Mouse (Mus musculus) intestine, embryonic 14.5 days (tissue): ENCODE results near the gene Olfr350. TPM values are rescaled to one million over a fixed set of nuclear protein-coding genes. Genes with fewer than 3 reads are reported as not detected.

Experiments
- ATAC-seq: fragments of 200-750 bp; cut with Nextera tagmentation; replicated peaks from 2 replicates; pipeline ENCODE4 v1.8.0; 2017; ENCODE audit warnings: low read depth, moderate number of reproducible peaks, moderate TSS enrichment, moderate library complexity; ENCODE audit not compliant: low FRiP score, low TSS enrichment
- DNase-seq: peaks from one replicate; pipeline ENCODE4 v3.0.0-alpha.2; 2018; ENCODE audit warnings: low spot score
- H3K27ac ChIP-seq: fragments of 300-500 bp; sonication (generic); 2 replicates; pipeline ENCODE4 v1.5.1; 2014; ENCODE audit warnings: low read depth, mild to moderate bottlenecking, control low read depth
- H3K27me3 ChIP-seq: fragments of 300-500 bp; sonication (generic); replicated peaks from 2 replicates; pipeline ENCODE4 v1.6.1; 2014; ENCODE audit warnings: low read length, control low read depth; ENCODE audit not compliant: control insufficient read depth, insufficient read depth
- H3K36me3 ChIP-seq: fragments of 300-500 bp; sonication (generic); 2 replicates; pipeline ENCODE4 v1.6.1; 2014; ENCODE audit warnings: low read length, control low read depth; ENCODE audit not compliant: control insufficient read depth, insufficient read depth
- H3K4me1 ChIP-seq: fragments of 300-500 bp; sonication (generic); replicated peaks from 2 replicates; pipeline ENCODE4 v1.6.1; 2014; ENCODE audit warnings: low read length, control low read depth, mixed read lengths; ENCODE audit not compliant: control insufficient read depth, insufficient read depth
- H3K4me2 ChIP-seq: fragments of 300-500 bp; sonication (generic); 2 replicates; pipeline ENCODE4 v1.6.1; 2014; ENCODE audit warnings: low read length
- H3K4me3 ChIP-seq: fragments of 300-500 bp; sonication (generic); 2 replicates; pipeline ENCODE4 v1.5.1; 2014; ENCODE audit warnings: low read depth, low read length, control low read depth, mixed read lengths
- H3K9ac ChIP-seq: fragments of 300-500 bp; sonication (generic); 2 replicates; pipeline ENCODE4 v1.6.1; 2014; ENCODE audit warnings: mild to moderate bottlenecking, low read length
- H3K9me3 ChIP-seq: fragments of 300-500 bp; sonication (generic); 2 replicates; pipeline ENCODE4 v1.6.1; 2016; ENCODE audit warnings: low read length, control low read depth; ENCODE audit not compliant: control insufficient read depth
- WGBS: fragments of 180-500 bp; shearing (Covaris S2); extraction: QIAGEN DNeasy Blood & Tissue Kit; methylation state at CpG from one replicate; pipeline ENCODE4 v1.1.7; 2014; 5-methylcytosine and 5-hydroxymethylcytosine counted together
- polyA plus RNA-seq: library from polyadenylated mRNA; unstranded; fragments of >200 nt; fragmentation: Nextera tagmentation; extraction: Ambion mirVana; gene quantifications from 2 replicates; pipeline ENCODE4 v1.2.1, GENCODE M21; 2014

The Olfr350 gene
- polyA plus RNA-seq: not detected in 2 replicates

DNA sequence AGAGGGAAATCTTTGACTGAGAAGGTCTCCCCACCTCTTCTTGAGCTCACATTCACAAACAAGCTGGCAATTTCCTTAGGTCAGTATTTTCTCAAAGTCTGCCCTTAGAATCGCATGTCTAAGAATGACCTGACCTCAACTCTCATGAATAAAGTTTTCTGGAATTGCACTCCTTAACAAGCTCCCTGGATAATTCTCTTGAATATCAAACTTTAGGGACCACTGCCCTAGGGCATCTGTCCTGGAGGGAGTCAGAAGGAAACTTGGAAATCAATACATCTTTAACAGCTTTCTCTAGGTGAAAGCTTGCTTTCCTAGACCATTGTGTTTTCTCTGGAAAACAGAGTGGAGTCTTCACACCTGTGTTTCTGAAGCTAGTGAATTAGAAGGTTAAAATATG is at the start of gene Olfr350:
Gene Olfr350, plus strand, starts transcription at position 301 of the 400 bp plus-strand sequence.
- 81% methylated on average over 1 of the region's 1 CpGs for WGBS
- Histone ChIP-seq H3K36me3 (no peaks in the 10 kb centered on the region), H3K9me3 (no peaks in the 10 kb centered on the region), H3K27me3 (no peaks in the 10 kb centered on the region), H3K4me1 (no peaks in the 10 kb centered on the region), H3K27ac (no peak within 1 kb of the TSS), H3K4me2 (no peak within 1 kb of the TSS), H3K4me3 (no peak within 1 kb of the TSS), H3K9ac (no peak within 1 kb of the TSS)
- ATAC-seq (no peak), DNase-seq (no peak)

DNA sequence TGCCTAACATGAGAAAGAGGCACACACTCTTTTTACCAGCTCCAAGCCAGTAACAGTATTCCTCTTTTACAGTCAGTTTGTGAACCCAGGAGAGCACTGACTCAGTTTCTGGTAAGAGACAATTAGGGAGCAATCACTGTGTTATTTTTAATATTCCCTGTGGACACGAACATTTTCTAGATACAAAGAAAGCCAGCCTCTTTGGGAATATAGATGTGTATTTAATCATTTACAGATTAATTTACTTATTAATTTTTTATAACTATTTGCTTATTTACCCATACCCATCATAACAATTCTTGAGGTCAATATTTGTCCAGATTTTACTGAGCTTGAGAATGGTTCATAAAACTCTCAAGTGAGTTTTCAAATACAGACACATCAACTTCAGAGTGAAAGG is 29.2 kb upstream of the Olfr350 start, which contains the start of gene Olfr3:
Gene Olfr3, minus strand, starts transcription at position 101 of the 400 bp plus-strand sequence.
- Histone ChIP-seq H3K36me3 (no peaks in the 10 kb centered on the region), H3K27me3 (no peaks in the 10 kb centered on the region), H3K27ac (no peak within 1 kb of the TSS), H3K9me3 (no peaks in the 10 kb centered on the region), H3K9ac (no peak within 1 kb of the TSS), H3K4me2 (no peak within 1 kb of the TSS), H3K4me3 (no peak within 1 kb of the TSS), H3K4me1 (no peaks in the 10 kb centered on the region)
- ATAC-seq (no peak), DNase-seq (no peak)
- WGBS: 74% methylated on average over 1 of the region's 1 CpGs

DNA sequence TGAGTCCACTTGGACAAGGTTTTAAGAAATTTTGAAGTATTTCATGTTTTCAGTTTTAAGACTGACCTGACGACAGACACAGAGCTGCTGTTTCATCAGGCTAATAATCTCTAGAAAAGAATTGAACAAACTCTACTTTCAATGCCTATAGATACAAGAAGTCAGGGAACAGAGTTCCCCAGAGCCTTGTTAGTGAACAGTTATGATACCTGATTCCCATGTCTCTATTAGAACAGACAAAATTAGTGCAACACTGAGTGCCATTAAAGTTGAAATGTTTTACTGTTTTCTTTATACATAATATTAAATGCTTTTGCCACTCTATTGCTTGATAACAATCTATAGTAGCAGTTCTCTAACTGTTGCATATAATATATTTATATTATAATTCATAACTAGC is 16.4 kb downstream of the Olfr350 start, which contains the start of gene Olfr351:
Gene Olfr351, minus strand, starts transcription at position 101 of the 400 bp plus-strand sequence.
- Histone ChIP-seq H3K36me3 (no peaks in the 10 kb centered on the region), H3K4me3 (no peak within 1 kb of the TSS), H3K4me1 (no peaks in the 10 kb centered on the region), H3K9me3 (0 out of 2 replicates have a peak, but pooled peaks cover 4% of the 10 kb centered on the region), H3K27ac (no peak within 1 kb of the TSS), H3K4me2 (no peak within 1 kb of the TSS), H3K27me3 (no peaks in the 10 kb centered on the region), H3K9ac (no peak within 1 kb of the TSS)
- no peak for DNase-seq
- WGBS: 92% methylated on average over 1 of the region's 1 CpGs
- no peak for ATAC-seq

DNA sequence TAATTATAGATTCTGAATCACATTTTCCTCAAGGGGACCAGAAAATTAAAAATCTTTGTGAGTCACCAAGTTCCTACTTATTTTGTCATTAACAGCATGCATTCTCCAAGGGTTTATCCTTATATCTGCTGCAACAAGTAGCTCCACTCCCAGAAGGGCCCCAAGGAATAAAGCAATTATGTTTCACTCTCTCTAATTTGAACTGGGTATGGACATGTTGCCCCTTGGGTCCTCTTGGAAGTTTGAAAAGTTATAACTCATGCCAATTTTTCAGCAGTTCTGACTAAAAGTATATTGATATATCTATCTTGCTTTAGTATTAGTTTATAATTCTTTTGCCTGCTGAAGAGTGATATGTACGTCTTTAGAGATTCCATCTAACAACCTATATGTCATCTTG is 22.1 kb downstream of the Olfr350 start, which contains the start of gene Olfr352:
Gene Olfr352, plus strand, starts transcription at position 301 of the 400 bp plus-strand sequence.
- ATAC-seq: no peak
- DNase-seq: no peak
- H3K27me3 ChIP-seq: no peaks in the 10 kb centered on the region
- 0 out of 2 replicates have a peak, but pooled peaks cover 4% of the 10 kb centered on the region for H3K9me3 ChIP-seq
- no peak within 1 kb of the TSS for H3K27ac ChIP-seq
- no peaks in the 10 kb centered on the region for H3K4me1 ChIP-seq
- H3K4me3 ChIP-seq: no peak within 1 kb of the TSS
- H3K9ac ChIP-seq: no peak within 1 kb of the TSS
- H3K4me2 ChIP-seq: no peak within 1 kb of the TSS
- WGBS: 91% methylated on average over 1 of the region's 1 CpGs
- H3K36me3 ChIP-seq: no peaks in the 10 kb centered on the region

DNA sequence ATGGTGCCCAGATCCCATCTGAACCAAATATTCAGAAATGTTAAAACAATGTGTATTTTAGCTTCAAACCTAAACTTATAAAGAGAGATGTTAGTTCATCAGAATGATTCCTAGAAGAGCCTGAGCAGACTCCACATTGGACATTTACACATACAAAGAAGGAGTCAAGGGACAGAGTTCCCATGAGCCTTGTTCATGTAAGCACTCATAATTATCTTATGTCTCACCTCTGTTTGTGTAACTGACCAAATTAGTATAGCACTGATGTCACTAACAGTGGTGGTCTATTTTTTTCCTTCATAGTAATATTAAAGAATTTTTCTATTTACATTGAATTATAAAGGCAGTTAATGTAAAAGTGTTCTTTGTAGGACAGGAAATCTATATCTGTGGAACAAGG is 46.7 kb downstream of the Olfr350 start, which contains the start of gene Olfr353:
Gene Olfr353, minus strand, starts transcription at position 101 of the 400 bp plus-strand sequence.
- Histone ChIP-seq H3K4me1 (no peaks in the 10 kb centered on the region), H3K9me3 (no peaks in the 10 kb centered on the region), H3K9ac (no peak within 1 kb of the TSS), H3K27ac (no peak within 1 kb of the TSS), H3K36me3 (no peaks in the 10 kb centered on the region), H3K4me2 (no peak within 1 kb of the TSS), H3K4me3 (no peak within 1 kb of the TSS), H3K27me3 (no peaks in the 10 kb centered on the region)
- DNase-seq: no peak
- ATAC-seq: no peak

DNA sequence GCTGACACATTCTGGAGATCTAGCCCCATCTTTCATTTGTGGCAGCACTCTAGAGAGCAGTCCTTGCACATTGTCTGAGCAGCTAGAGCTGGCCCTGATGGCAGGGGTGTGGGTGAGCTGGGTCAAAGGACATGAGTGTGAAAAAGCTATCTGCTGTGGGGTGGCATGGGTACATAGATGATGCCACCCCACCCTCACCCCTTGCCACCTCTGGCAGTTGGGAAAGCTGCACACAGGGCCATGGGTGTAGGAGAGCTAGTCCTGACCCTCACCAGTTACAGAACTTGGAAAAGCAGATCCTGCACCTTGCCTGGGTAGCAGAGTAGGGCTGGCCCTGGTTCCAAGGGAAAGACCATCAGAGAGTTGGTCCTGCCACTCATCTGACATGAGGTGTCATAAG is 51.0 kb downstream of the Olfr350 start:
- Histone ChIP-seq H3K4me2 (no peak overlapping the region), H3K4me3 (no peak overlapping the region), H3K9me3 (no peaks in the 10 kb centered on the region), H3K27me3 (no peaks in the 10 kb centered on the region), H3K9ac (no peak overlapping the region), H3K4me1 (no peaks in the 10 kb centered on the region), H3K36me3 (no peaks in the 10 kb centered on the region), H3K27ac (no peak overlapping the region)
- ATAC-seq: no peak
- DNase-seq: no peak

Other genes starting within 250 kb of the Olfr350 start
- gene Olfr345, start 206.3 kb upstream of the Olfr350 start, polyA plus RNA-seq: not detected in 2 replicates
- gene Olfr346, start 160.5 kb upstream of the Olfr350 start, polyA plus RNA-seq: not detected in 2 replicates
- gene Olfr347, start 114.4 kb upstream of the Olfr350 start, polyA plus RNA-seq: not detected in 2 replicates
- not detected in 2 replicates for gene Olfr348, start 62.0 kb upstream of the Olfr350 start, polyA plus RNA-seq
- not detected in 2 replicates for gene Olfr50, start 55.8 kb upstream of the Olfr350 start, polyA plus RNA-seq
- not detected in 2 replicates for gene Olfr3, start 29.3 kb upstream of the Olfr350 start, polyA plus RNA-seq
- gene Olfr351, start 16.4 kb downstream of the Olfr350 start, polyA plus RNA-seq: not detected in 2 replicates
- not detected in 2 replicates for gene Olfr352, start 22.1 kb downstream of the Olfr350 start, polyA plus RNA-seq
- not detected in 2 replicates for gene Olfr353, start 46.6 kb downstream of the Olfr350 start, polyA plus RNA-seq
- not detected in 2 replicates for gene Olfr354, start 59.4 kb downstream of the Olfr350 start, polyA plus RNA-seq
- gene Olfr355, start 82.6 kb downstream of the Olfr350 start, polyA plus RNA-seq: not detected in 2 replicates
- not detected in 2 replicates for gene Olfr356, start 90.8 kb downstream of the Olfr350 start, polyA plus RNA-seq
- gene Olfr357, start 147.5 kb downstream of the Olfr350 start, polyA plus RNA-seq: not detected in 2 replicates
- gene Olfr358, start 163.0 kb downstream of the Olfr350 start, polyA plus RNA-seq: not detected in 2 replicates
- not detected in 2 replicates for gene Olfr360, start 219.4 kb downstream of the Olfr350 start, polyA plus RNA-seq
- gene Olfr361, start 243.0 kb downstream of the Olfr350 start, polyA plus RNA-seq: not detected in 2 replicates